Mouse (Mus musculus): ENCODE measurements around the gene P4ha1. TPM values are rescaled to one million over a fixed set of nuclear protein-coding genes. Genes with fewer than 3 reads are reported as not detected.
A peak's percentile ranks its signal among the peaks of the same experiment; 100 is the strongest.

Gene P4ha1
- polyA plus RNA-seq, 1 experiment, result 0.25 TPM

DNA sequence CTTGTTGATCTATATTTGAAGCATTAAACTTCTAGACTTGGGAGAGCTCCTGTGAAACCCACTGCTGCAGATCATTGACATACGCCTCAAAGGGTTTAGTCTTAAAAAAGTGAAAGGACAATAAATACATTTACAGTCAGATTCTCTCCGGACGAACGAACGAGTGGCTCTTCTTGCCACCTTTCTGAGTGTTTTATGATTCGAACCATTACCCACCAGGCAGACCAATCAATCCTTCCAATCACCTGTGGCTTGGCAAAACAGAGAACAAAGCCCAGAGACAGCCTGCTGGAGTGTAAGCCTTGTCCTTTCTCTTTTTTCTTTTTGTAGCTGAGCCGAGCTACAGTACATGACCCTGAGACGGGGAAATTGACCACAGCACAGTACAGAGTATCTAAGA lies 31.9 kb downstream of the P4ha1 start:
- Histone ChIP-seq H3K36me3 (ENCODE audit: control insufficient read depth) (peaks cover 73% of the 10 kb centered on the region), H3K9me3 (ENCODE audit: control insufficient read depth, low read length) (no peaks in the 10 kb centered on the region), H3K27me3 (ENCODE audit: control insufficient read depth) (no peaks in the 10 kb centered on the region), H3K4me3 (replicated peaks) (no peak overlapping the region), H3K4me1 (ENCODE audit: control insufficient read depth) (peaks cover 9% of the 10 kb centered on the region)
- TF ChIP-seq GATA1 (IDR thresholded peaks at IDR 0.05; ENCODE audit: low read length), result no peak
- no peak for TF ChIP-seq TAL1 (IDR thresholded peaks at IDR 0.05; ENCODE audit: low read length)

- peaks cover 76% of the 10 kb centered on the region for H3K36me3 ChIP-seq (ENCODE audit: control insufficient read depth)
- TF ChIP-seq TAL1 (IDR thresholded peaks at IDR 0.05; ENCODE audit: low read length) (no peak), GATA1 (IDR thresholded peaks at IDR 0.05; ENCODE audit: low read length) (no peak)
These were observed 35.6 kb downstream of the P4ha1 start for GRCm38 (mm10) chr10:59358744-59359143.

DNA sequence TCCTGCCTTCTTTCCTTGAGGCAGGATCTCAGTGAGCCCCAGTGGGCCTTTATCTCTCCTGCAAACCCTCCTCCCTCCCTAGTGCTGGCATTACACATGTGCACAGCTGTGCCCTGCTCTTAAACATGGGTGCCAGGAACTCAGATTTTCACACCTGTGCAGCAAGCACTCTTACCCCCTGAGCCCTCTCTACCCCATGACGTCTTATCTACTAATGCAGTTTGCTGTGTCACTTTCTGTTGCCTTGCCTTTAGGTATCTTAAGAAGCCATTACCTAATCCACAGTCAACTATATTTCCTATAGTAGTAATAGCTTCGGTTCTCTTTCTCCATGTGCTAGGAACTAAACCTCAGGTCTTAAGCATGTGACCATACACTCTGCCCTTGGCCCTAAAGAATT lies 40.1 kb downstream of the P4ha1 start:
- Histone ChIP-seq H3K4me3 (replicated peaks) (no peak overlapping the region), H3K27me3 (ENCODE audit: control insufficient read depth) (no peaks in the 10 kb centered on the region), H3K36me3 (ENCODE audit: control insufficient read depth) (peaks cover 86% of the 10 kb centered on the region), H3K9me3 (ENCODE audit: control insufficient read depth, low read length) (no peaks in the 10 kb centered on the region), H3K4me1 (ENCODE audit: control insufficient read depth) (peaks cover 25% of the 10 kb centered on the region)
- no peak for TF ChIP-seq TAL1 (IDR thresholded peaks at IDR 0.05; ENCODE audit: low read length)
- TF ChIP-seq GATA1 (IDR thresholded peaks at IDR 0.05; ENCODE audit: low read length), result peak; percentile 32; the same call in 1 of the 2 replicates

More at GRCm38 (mm10) chr10:59358744-59359143, 35.6 kb downstream of the P4ha1 start:
- no peaks in the 10 kb centered on the region for H3K9me3 ChIP-seq (ENCODE audit: control insufficient read depth, low read length)
- H3K4me3 ChIP-seq (replicated peaks), result no peak overlapping the region
- H3K4me1 ChIP-seq (ENCODE audit: control insufficient read depth), result peaks cover 14% of the 10 kb centered on the region
- H3K27me3 ChIP-seq (ENCODE audit: control insufficient read depth), result no peaks in the 10 kb centered on the region

- peaks cover 25% of the 10 kb centered on the region for H3K4me1 ChIP-seq (ENCODE audit: control insufficient read depth)
- TF ChIP-seq GATA1 (IDR thresholded peaks at IDR 0.05; ENCODE audit: low read length), result no peak
- H3K27me3 ChIP-seq (ENCODE audit: control insufficient read depth), result no peaks in the 10 kb centered on the region
- peaks cover 93% of the 10 kb centered on the region for H3K36me3 ChIP-seq (ENCODE audit: control insufficient read depth)
- H3K9me3 ChIP-seq (ENCODE audit: control insufficient read depth, low read length), result no peaks in the 10 kb centered on the region
- H3K4me3 ChIP-seq (replicated peaks), result no peak overlapping the region
These were observed 41.5 kb downstream of the P4ha1 start for GRCm38 (mm10) chr10:59364551-59364950.

DNA sequence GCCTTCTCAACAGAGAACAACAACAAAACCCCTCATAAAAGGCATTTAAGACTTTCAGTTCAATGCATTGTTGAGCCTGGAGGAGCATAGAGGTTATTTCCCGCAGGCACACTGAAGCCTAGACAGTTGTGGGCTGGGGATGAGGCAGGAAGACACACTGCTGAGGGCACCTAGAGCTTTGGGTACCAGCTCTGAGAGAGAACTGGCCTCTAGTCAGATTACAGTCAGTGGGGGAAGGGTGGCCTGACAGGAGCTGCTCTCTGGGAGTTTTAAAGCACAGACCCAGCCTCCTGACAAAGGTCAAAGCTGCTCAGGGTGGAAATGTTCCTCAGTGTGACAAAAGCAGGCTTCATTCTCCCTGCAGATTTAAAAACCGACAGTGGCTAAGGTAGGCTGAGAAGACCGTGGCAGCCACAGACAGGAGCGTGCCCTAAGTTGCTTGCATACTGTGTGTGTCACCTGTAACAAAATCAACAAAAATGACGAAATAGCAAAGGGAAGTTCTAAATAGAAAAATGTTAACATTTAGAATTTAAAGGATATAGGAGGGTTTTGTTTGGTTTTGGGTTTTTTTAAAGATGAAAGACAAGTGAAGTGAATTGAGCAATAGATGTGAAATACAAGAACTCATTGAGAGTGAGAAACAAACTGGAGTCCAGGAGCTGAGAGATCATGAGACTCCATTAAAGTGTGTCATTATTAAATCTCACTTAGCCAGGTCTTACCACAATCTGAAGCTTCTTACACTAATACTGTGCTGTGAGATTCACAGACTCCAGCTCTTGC lies 42.9 kb downstream of the P4ha1 start:
- H3K4me3 ChIP-seq (replicated peaks), result no peak overlapping the region
- no peak for TF ChIP-seq TAL1 (IDR thresholded peaks at IDR 0.05; ENCODE audit: low read length)
- no peak for TF ChIP-seq GATA1 (IDR thresholded peaks at IDR 0.05; ENCODE audit: low read length)
- no peaks in the 10 kb centered on the region for H3K27me3 ChIP-seq (ENCODE audit: control insufficient read depth)
- no peaks in the 10 kb centered on the region for H3K9me3 ChIP-seq (ENCODE audit: control insufficient read depth, low read length)
- H3K4me1 ChIP-seq (ENCODE audit: control insufficient read depth), result peaks cover 25% of the 10 kb centered on the region
- H3K36me3 ChIP-seq (ENCODE audit: control insufficient read depth), result peaks cover 97% of the 10 kb centered on the region

- Histone ChIP-seq H3K36me3 (ENCODE audit: control insufficient read depth) (peaks cover 96% of the 10 kb centered on the region), H3K4me3 (replicated peaks) (no peak overlapping the region), H3K27me3 (ENCODE audit: control insufficient read depth) (no peaks in the 10 kb centered on the region), H3K9me3 (ENCODE audit: control insufficient read depth, low read length) (no peaks in the 10 kb centered on the region), H3K4me1 (ENCODE audit: control insufficient read depth) (peaks cover 25% of the 10 kb centered on the region)
- TF ChIP-seq TAL1 (IDR thresholded peaks at IDR 0.05; ENCODE audit: low read length) (no peak), GATA1 (IDR thresholded peaks at IDR 0.05; ENCODE audit: low read length) (no peak)
These were observed 43.6 kb downstream of the P4ha1 start for GRCm38 (mm10) chr10:59366746-59367145.

DNA sequence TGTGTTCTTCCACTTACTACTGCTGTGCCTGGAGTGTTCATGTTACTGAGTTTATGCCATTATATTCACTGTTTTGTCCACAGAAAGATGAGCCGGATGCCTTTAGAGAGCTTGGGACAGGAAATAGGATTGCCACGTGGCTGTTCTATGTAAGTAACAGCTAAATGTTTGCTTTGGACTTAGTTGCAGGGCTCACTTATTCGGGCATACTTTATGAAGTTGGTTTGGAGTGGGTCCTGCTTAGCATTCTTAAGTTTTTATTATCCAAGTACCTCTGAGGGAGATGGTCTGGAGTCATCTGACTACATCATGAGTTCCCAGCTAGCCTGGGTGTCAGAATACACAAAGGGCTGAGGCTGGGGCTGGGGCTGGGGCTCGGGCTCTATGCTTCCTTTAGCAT lies 44.1 kb downstream of the P4ha1 start:
- TF ChIP-seq TAL1 (IDR thresholded peaks at IDR 0.05; ENCODE audit: low read length) (no peak), GATA1 (IDR thresholded peaks at IDR 0.05; ENCODE audit: low read length) (no peak)

GRCm38 (mm10) chr10:59368729-59369128 lies 45.6 kb downstream of the P4ha1 start:
- peaks cover 12% of the 10 kb centered on the region for H3K4me1 ChIP-seq (ENCODE audit: control insufficient read depth)
- no peaks in the 10 kb centered on the region for H3K9me3 ChIP-seq (ENCODE audit: control insufficient read depth, low read length)
- peaks cover 92% of the 10 kb centered on the region for H3K36me3 ChIP-seq (ENCODE audit: control insufficient read depth)
- TF ChIP-seq TAL1 (IDR thresholded peaks at IDR 0.05; ENCODE audit: low read length), result no peak
- TF ChIP-seq GATA1 (IDR thresholded peaks at IDR 0.05; ENCODE audit: low read length), result no peak
- H3K4me3 ChIP-seq (replicated peaks), result no peak overlapping the region
- no peaks in the 10 kb centered on the region for H3K27me3 ChIP-seq (ENCODE audit: control insufficient read depth)

More for the DNA sequence above, 44.1 kb downstream of the P4ha1 start:
- H3K9me3 ChIP-seq (ENCODE audit: control insufficient read depth, low read length), result no peaks in the 10 kb centered on the region
- H3K27me3 ChIP-seq (ENCODE audit: control insufficient read depth), result no peaks in the 10 kb centered on the region
- peaks cover 94% of the 10 kb centered on the region for H3K36me3 ChIP-seq (ENCODE audit: control insufficient read depth)
- peaks cover 25% of the 10 kb centered on the region for H3K4me1 ChIP-seq (ENCODE audit: control insufficient read depth)
- no peak overlapping the region for H3K4me3 ChIP-seq (replicated peaks)

DNA sequence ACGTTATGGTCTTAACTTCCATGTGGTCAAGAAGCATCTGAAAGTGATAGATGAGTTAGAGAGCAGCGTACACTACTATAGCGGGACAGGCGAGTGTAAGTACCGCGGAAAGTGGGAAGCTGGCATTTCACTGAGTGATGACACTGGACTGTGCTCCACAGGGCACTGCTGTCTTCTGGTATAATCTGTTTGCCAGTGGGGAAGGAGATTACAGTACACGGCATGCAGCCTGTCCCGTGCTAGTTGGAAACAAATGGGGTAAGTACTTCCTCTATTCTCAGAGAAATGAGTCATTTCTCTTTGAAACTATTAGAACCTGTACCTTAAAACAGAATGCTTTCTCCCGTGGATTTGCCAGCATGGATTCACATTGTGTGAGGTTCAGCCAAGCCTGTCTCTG lies 46.3 kb downstream of the P4ha1 start:
- Histone ChIP-seq H3K9me3 (ENCODE audit: control insufficient read depth, low read length) (no peaks in the 10 kb centered on the region), H3K4me3 (replicated peaks) (no peak overlapping the region), H3K27me3 (ENCODE audit: control insufficient read depth) (no peaks in the 10 kb centered on the region), H3K36me3 (ENCODE audit: control insufficient read depth) (peaks cover 89% of the 10 kb centered on the region), H3K4me1 (ENCODE audit: control insufficient read depth) (peaks cover 8% of the 10 kb centered on the region)
- TF ChIP-seq TAL1 (IDR thresholded peaks at IDR 0.05; ENCODE audit: low read length), result no peak
- TF ChIP-seq GATA1 (IDR thresholded peaks at IDR 0.05; ENCODE audit: low read length), result no peak

All from erythroblast, embryonic 14.5 days (primary cell).